Mouse (Mus musculus) left cerebral cortex, adult 11 months (tissue): Measurements from ENCODE around the gene Lrrc15.
A peak's percentile ranks its signal among the peaks of the same experiment; 100 is the strongest.

Source experiments
- DNase-seq: peaks from one replicate; pipeline ENCODE4 v3.0.0; 2022; ENCODE audit warnings: low spot score

The Lrrc15 gene

GRCm38 (mm10) chr16:30278406-30278805 is 4.7 kb downstream of the Lrrc15 start:
- DNase-seq = no peak

GRCm38 (mm10) chr16:30275558-30276340 is 7.3 kb downstream of the Lrrc15 start:
- no peak for DNase-seq

GRCm38 (mm10) chr16:30273065-30273464 is 10.0 kb downstream of the Lrrc15 start:
- no peak for DNase-seq

GRCm38 (mm10) chr16:30271941-30272595 is 11.0 kb downstream of the Lrrc15 start:
- DNase-seq = no peak

GRCm38 (mm10) chr16:30271223-30271761 is 11.8 kb downstream of the Lrrc15 start:
- no peak for DNase-seq

GRCm38 (mm10) chr16:30267359-30267758 is 15.7 kb downstream of the Lrrc15 start, which contains the start of gene Cpn2:
Gene Cpn2 (minus strand): TSS chr16:30267499.
- no peak for DNase-seq

GRCm38 (mm10) chr16:30266561-30266960 is 16.5 kb downstream of the Lrrc15 start:
- DNase-seq = no peak

GRCm38 (mm10) chr16:30265611-30266010 is 17.4 kb downstream of the Lrrc15 start:
- no peak for DNase-seq

- DNase-seq = no peak
These were observed 19.9 kb downstream of the Lrrc15 start for GRCm38 (mm10) chr16:30263156-30263555.

GRCm38 (mm10) chr16:30262664-30263063 is 20.4 kb downstream of the Lrrc15 start:
- DNase-seq = no peak

GRCm38 (mm10) chr16:30262157-30262556 is 20.9 kb downstream of the Lrrc15 start:
- DNase-seq = no peak

- no peak for DNase-seq
These were observed 21.7 kb downstream of the Lrrc15 start for GRCm38 (mm10) chr16:30261341-30261740.

- DNase-seq = no peak
These were observed 22.9 kb downstream of the Lrrc15 start for GRCm38 (mm10) chr16:30260012-30260635.

- no peak for DNase-seq
These were observed 23.6 kb downstream of the Lrrc15 start for GRCm38 (mm10) chr16:30259444-30259843.

GRCm38 (mm10) chr16:30258441-30258840 is 24.6 kb downstream of the Lrrc15 start:
- DNase-seq = no peak

GRCm38 (mm10) chr16:30257718-30258117 is 25.3 kb downstream of the Lrrc15 start:
- DNase-seq = no peak

GRCm38 (mm10) chr16:30255061-30255460 is 28.0 kb downstream of the Lrrc15 start:
- no peak for DNase-seq

GRCm38 (mm10) chr16:30253900-30254299 is 29.2 kb downstream of the Lrrc15 start:
- DNase-seq = no peak

GRCm38 (mm10) chr16:30253374-30253773 is 29.7 kb downstream of the Lrrc15 start:
- no peak for DNase-seq

GRCm38 (mm10) chr16:30252003-30252418 is 31.0 kb downstream of the Lrrc15 start:
- peak; percentile 66 for DNase-seq

GRCm38 (mm10) chr16:30244037-30244700 is 38.9 kb downstream of the Lrrc15 start:
- no peak for DNase-seq

- no peak for DNase-seq
These were observed 41.4 kb downstream of the Lrrc15 start for GRCm38 (mm10) chr16:30241623-30242022.
